Mouse (Mus musculus): ENCODE results near the gene Sstr3.

The Sstr3 gene

DNA sequence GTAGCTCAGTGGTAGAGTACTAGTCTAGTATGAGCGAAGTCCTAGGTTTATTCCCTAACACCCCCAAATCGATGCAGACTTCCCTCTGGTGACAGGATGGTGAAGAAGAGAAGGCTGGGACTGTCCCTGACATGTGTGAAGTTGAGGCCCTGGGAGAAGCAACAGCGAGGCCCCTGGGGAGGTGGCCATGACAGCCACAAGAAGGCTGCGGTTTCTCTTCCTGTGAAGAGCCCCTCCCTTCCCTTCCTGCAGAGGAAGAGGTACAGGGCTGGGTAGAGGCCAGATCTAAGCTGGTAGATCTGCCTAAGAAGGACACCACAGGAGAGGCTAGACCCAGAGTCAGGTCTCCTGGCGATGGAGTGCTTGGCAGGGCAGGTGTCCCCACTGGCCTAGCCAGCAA is 19.5 kb upstream of the Sstr3 start:
- ATAC-seq (ENCODE audit: insufficient number of reproducible peaks, low FRiP score, low TSS enrichment) = no peak

DNA sequence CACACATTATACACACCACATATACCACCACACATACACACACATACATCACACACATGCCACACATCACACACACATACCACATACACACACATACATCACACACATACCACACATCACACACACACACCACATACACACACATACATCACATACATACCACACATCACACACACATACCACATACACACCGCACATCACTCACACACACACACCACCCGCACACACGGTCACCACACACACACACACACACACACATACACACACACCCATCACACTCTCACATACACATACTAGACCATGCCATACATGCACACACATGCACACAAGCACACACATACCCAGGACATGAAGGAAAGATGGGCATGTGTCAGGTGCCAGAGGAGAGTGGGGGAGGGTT is 18.9 kb upstream of the Sstr3 start:
- no peak for ATAC-seq (ENCODE audit: insufficient number of reproducible peaks, low FRiP score, low TSS enrichment)

DNA sequence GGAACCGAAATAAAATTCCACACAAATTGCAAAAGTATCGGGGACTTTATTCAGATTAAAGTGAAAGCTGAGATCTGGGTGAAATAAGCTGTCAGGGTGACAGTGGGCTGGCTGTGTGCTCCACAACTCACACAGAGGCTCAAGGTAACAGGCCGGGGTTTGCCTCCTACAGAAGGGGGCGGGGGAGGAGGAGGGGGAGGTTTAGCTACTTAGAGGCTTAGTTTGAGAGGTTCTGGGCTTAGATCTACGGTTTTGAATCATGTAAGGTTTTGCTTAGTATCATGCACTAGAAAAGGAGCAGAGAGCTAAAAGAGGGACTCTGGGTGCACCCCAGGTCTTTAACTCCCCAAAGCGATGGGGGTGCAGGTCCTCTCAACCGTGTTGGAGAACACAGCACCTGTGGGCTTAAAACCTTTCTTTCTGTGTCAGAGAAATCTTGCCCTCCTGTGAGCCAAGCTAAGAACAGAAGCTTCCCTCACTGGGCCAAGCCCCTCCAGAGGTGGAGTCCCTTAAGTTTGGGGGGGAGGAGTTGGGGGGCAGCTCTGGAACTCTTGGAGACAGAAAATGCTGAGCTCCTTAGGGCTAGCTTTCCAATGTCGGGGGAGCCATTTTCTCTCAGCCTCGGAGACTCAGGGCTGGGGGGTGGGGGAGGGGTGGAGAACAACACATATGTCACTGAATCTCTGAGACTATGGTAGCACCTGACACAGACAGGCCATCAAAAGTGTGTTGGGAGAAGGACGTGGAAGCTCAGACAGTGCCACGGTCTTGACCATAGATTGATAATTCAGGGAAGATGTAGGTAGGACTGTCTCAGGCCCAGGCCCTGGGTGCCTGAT is 14.9 kb upstream of the Sstr3 start:
- ATAC-seq (ENCODE audit: insufficient number of reproducible peaks, low FRiP score, low TSS enrichment) = no peak

GRCm38 (mm10) chr15:78557693-78558535 is 13.4 kb upstream of the Sstr3 start:
- ATAC-seq (ENCODE audit: insufficient number of reproducible peaks, low FRiP score, low TSS enrichment) = no peak

DNA sequence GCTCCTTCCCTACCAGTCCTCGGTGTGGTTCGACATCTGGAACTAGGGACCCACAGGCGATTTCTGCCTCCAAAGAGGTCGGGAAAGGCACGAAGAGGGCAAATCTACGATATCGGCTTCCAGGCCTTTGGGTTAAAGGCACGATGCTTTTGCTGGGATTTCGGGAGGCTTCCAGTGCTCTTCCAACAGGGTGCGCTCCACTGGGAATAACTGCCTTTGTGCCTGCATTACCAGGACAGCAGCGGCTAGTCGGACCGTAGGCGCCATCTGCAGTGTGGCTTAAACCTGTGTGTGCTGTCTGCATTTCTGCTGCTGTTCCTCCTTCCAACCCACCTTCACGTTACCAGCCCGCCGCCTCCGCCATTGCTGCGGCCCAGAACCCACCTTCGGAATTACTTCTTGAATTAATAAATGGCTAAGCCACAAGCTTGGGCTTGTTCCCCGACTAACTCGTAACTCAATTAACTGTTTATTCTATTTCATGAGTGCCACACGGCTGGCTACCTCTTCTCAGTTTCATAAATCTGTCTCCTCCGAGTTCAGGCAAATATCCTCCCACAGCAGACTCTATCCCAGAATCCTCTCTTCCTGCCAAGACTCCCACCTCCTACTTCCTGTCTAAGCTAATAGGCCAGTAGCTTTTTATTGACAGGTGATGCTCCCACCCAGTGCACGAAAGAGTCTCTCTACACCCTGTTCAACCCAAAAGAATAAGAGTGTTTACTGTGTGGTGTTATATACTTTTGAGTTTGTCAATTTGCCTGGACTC is 10.2 kb upstream of the Sstr3 start:
- no peak for ATAC-seq (ENCODE audit: insufficient number of reproducible peaks, low FRiP score, low TSS enrichment)

DNA sequence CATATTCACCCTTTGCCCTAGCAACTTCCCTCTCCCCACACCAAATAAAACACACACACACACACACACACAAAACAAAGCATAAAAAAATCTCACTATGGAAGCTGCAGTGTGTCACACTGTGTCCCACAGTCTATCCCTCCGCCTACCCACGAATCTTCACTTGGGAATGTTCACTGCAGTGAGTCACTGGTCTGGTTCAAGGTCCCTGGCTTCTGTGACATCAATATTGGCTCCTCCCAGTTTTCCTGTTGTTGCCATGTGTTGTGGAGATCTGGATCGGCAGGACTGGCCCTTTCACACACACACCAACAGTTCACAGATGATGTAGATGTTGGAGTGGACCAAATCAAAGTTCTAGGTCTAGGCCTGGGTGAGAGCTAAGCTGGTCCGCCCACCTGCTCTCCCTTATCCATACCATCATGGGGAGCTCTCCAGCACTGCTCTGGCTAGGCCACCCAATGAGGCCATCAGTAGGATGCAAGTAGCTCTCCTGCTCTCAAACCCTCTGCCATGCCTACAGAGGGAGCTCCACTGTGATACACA is 4.8 kb upstream of the Sstr3 start:
- ATAC-seq (ENCODE audit: insufficient number of reproducible peaks, low FRiP score, low TSS enrichment) = no peak

- ATAC-seq (ENCODE audit: insufficient number of reproducible peaks, low FRiP score, low TSS enrichment) = no peak
Observed at GRCm38 (mm10) chr15:78548711-78549110, 4.2 kb upstream of the Sstr3 start.

DNA sequence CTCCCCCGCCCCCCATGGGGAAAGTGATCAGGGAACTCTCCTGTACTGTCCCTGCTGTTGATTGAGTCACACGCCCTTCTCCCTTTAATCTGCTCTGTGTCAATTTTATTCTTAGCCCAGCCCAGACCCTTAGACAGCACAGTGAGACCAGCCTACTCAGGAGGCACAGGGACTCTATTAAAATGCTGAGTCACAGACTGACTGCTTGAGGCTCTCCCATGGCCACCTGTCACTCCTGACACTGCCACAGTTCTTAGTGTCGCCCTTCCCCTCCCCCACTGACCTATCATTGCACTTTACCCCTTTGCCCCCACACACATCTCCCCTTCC is 3.8 kb upstream of the Sstr3 start:
- ATAC-seq (ENCODE audit: insufficient number of reproducible peaks, low FRiP score, low TSS enrichment) = no peak

GRCm38 (mm10) chr15:78547415-78548335 is 3.2 kb upstream of the Sstr3 start:
- no peak for ATAC-seq (ENCODE audit: insufficient number of reproducible peaks, low FRiP score, low TSS enrichment)

DNA sequence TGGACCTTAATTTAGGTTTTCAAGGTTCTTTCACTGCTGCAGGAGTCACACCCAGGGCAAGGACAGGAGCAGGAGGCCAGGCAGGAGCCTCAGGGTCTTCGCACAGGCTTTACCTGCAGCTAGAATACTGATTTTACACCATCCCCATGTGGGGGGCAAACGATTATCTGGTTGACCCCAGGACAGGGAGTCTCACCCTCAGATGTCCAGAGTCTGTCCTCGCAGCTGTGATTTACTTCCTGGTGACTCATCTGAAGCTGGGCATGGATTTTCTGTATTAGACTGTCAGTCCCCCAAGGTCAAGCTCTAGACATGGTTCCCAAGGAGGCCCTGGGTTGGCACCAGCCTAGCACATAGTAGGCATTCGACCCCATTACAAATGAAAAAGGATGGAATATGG is 1.6 kb upstream of the Sstr3 start:
- ATAC-seq (ENCODE audit: insufficient number of reproducible peaks, low FRiP score, low TSS enrichment) = no peak

DNA sequence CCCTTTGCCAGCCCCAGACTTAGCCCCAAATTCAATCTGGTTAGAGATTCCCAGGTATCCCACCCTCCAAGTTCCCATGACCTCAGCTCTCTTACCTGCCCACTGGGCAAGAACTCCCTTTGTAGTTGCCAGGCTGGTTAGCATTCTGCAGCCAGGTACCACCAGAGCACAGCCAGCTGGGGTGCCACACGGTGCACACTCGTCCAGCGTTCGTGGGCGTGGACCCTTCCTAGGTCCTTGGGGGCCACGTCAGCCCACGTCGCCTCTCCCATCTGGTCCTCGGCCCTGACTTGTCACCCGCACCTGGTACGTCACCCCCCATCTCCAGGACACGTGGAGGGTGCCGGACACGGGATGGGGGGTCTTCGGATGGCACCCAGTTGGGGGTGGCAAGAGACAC is 444 bp downstream of the Sstr3 start:
- ATAC-seq (ENCODE audit: insufficient number of reproducible peaks, low FRiP score, low TSS enrichment) = no peak

- no peak for ATAC-seq (ENCODE audit: insufficient number of reproducible peaks, low FRiP score, low TSS enrichment)
Observed at GRCm38 (mm10) chr15:78542767-78543303, 1.6 kb downstream of the Sstr3 start.

DNA sequence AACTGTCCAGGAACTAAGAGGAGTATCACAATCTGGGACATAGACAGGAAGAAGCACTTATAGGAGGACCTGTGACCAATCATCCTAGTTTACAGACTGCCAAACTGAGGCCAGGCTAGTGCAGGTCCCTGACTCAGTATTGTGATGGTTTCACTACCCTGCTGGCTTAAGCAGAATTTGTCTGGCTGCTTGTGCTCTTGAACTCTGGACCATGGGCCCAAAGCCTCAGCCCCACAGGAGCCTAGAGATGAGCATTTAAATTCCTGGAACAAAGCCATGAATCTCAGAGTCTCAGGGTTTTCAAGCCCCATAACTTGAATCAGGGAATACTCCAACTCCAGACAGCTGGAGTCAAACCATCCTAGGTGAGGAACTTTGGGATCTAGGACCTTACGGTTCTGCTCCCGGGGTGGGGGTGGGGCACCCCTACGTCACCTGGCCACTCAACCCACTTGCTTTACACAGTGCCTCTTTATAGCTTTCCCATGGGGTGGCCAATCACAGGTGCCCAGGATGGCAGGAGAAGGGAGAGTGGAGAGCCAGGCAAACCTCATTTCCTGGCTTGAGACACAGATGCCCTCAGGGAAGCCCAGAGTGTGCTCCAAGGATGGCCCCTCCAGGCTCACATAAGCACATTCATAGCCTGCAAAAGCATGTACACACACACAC is 2.3 kb downstream of the Sstr3 start:
- peak; percentile 57 for ATAC-seq (ENCODE audit: insufficient number of reproducible peaks, low FRiP score, low TSS enrichment)

GRCm38 (mm10) chr15:78541606-78542005 is 2.9 kb downstream of the Sstr3 start:
- peak; percentile 28; the same call in 1 of the 2 replicates for ATAC-seq (ENCODE audit: insufficient number of reproducible peaks, low FRiP score, low TSS enrichment)

- ATAC-seq (ENCODE audit: insufficient number of reproducible peaks, low FRiP score, low TSS enrichment) = no peak
Observed at GRCm38 (mm10) chr15:78541036-78541435, 3.4 kb downstream of the Sstr3 start.

DNA sequence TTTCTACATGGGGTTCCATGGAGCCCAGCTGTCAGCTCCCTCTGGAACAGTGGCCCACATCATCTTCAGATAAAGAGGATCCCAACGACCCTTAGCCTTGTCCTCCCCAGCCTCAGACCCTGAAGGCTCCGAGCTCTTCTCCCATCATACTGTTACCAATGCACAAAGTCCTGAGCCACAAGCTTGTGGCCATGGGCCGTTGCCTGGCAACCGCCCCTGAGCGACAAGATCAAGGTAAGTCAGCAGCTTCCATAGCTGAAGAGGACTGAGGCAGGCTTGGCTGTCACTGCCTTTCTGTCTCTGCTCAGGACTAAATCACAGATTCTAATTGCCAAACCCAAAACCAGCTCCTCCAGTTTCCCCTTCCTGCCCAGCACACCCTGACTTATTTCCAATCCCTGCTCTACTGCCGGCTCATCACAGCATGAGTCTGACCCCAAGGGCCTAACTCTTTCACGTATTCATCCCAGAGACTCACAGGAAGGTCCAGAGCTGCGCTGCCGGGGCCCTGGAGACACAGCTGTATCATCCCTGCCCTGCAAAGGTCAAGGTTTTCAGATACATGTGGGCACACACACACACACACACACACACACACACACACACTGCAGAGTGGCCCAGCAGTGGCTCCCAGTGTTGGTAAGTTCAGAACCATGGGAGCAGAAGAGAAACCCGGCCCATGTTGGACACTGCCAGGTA is 8.6 kb downstream of the Sstr3 start:
- ATAC-seq (ENCODE audit: insufficient number of reproducible peaks, low FRiP score, low TSS enrichment) = no peak

- peak; percentile 28; the same call in 1 of the 2 replicates for ATAC-seq (ENCODE audit: insufficient number of reproducible peaks, low FRiP score, low TSS enrichment)
Observed at GRCm38 (mm10) chr15:78533346-78533835, 11.1 kb downstream of the Sstr3 start.
